Mouse (Mus musculus) embryonic facial prominence, embryonic 14.5 days (tissue): ENCODE measurements around the gene Glis3. TPM values are rescaled to one million over a fixed set of nuclear protein-coding genes. Genes with fewer than 3 reads are reported as not detected.

Source experiments
- ATAC-seq: fragments of 200-750 bp; cut with Nextera tagmentation; 2 replicates; pipeline ENCODE4 v1.8.0; 2017; ENCODE audit warnings: low read depth, moderate number of reproducible peaks, moderate TSS enrichment
- DNase-seq: peaks from one replicate; pipeline ENCODE4 v3.0.0-alpha.2; 2015; ENCODE audit warnings: low spot score
- H3K27ac ChIP-seq: fragments of 300-500 bp; sonication (generic); replicated peaks from 2 replicates; pipeline ENCODE4 v1.5.1; 2014; ENCODE audit warnings: low read depth, mild to moderate bottlenecking, low read length, moderate library complexity
- H3K27me3 ChIP-seq: fragments of 300-500 bp; sonication (generic); replicated peaks from 2 replicates; pipeline ENCODE4 v1.6.1; 2014; ENCODE audit warnings: low read length; ENCODE audit not compliant: control insufficient read depth, insufficient read depth
- H3K36me3 ChIP-seq: fragments of 300-500 bp; sonication (generic); 2 replicates; pipeline ENCODE4 v1.6.1; 2014; ENCODE audit warnings: low read length, mixed read lengths; ENCODE audit not compliant: control insufficient read depth, insufficient read depth
- H3K4me1 ChIP-seq: fragments of 300-500 bp; sonication (generic); 2 replicates; pipeline ENCODE4 v1.6.1; 2014; ENCODE audit warnings: antibody characterized with exemption, low read length; ENCODE audit not compliant: control insufficient read depth, insufficient read depth
- H3K4me2 ChIP-seq: fragments of 300-500 bp; sonication (generic); 2 replicates; pipeline ENCODE4 v1.6.1; 2014; ENCODE audit warnings: low read depth, mild to moderate bottlenecking, low read length, moderate library complexity, mixed read lengths
- H3K4me3 ChIP-seq: fragments of 300-500 bp; sonication (generic); 2 replicates; pipeline ENCODE4 v1.5.1; 2014; ENCODE audit warnings: low read depth, mild to moderate bottlenecking, low read length
- H3K9ac ChIP-seq: fragments of 300-500 bp; sonication (generic); 2 replicates; pipeline ENCODE4 v1.6.1; 2014; ENCODE audit warnings: low read depth, mild to moderate bottlenecking, low read length, moderate library complexity, mixed read lengths
- H3K9me3 ChIP-seq: fragments of 300-500 bp; sonication (generic); 2 replicates; pipeline ENCODE4 v1.6.1; 2016; ENCODE audit warnings: low read length; ENCODE audit not compliant: control insufficient read depth
- WGBS: fragments of 180-500 bp; shearing (Covaris S2); extraction: QIAGEN DNeasy Blood & Tissue Kit; methylation state at CpG from one replicate; pipeline ENCODE4 v1.1.7; 2014; 5-methylcytosine and 5-hydroxymethylcytosine counted together
- polyA plus RNA-seq: library from polyadenylated mRNA; unstranded; fragments of >200 nt; fragmentation: Nextera tagmentation; extraction: Ambion mirVana; gene quantifications from 2 replicates; pipeline ENCODE4 v1.2.1, GENCODE M21; 2014

Glis3 gene
- polyA plus RNA-seq, 1 experiment from 2014 or later, result 6.0 TPM

DNA sequence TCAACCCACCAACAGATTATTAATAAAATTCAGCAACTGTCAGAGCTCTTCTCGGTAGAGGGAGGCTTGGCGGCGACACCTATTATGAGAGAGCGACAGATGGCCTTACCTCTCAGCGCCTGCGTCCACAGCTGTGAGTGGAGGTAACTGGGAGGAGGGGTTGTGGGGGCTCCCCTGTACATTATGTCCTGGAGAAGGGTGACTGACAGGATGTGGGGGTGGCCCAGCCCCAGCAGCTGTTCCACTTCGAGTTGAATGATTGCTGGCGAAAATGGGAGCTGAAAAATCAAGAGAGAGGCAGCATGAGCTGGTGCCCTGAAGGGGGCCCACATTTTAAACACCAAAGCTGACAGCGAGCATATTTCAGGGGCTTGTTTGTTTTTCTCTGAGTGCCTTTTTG is 381.2 kb downstream of the Glis3 start:
- no peaks in the 10 kb centered on the region for H3K4me1 ChIP-seq
- H3K9me3 ChIP-seq, result no peaks in the 10 kb centered on the region
- H3K4me2 ChIP-seq, result no peak overlapping the region
- H3K9ac ChIP-seq, result no peak overlapping the region
- H3K36me3 ChIP-seq, result no peaks in the 10 kb centered on the region
- DNase-seq (peak; percentile 29), ATAC-seq (peak; percentile 55; the same call in 1 of the 2 replicates)
- WGBS, result 56% methylated on average over 9 of the region's 9 CpGs
- H3K27me3 ChIP-seq, result no peaks in the 10 kb centered on the region
- no peak overlapping the region for H3K4me3 ChIP-seq
- no peak overlapping the region for H3K27ac ChIP-seq

DNA sequence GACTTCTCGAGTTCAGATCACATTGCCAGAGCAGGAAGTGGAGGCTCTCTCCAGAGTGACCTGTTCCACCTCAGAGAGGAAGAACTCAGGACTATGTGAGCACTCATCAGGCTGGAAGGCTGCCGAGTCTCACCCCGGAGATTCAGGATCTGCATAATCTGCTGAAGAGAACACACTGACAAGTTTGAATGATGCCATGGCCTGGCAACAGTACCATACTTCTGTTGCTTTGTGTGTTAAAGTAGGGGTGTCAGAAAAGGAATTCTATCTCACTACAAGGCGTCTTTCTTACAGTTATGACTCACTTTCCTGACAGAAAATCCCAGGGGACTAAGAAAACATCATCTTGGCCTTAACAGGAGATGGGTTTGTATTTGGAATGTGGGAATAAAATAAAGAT is 388.3 kb downstream of the Glis3 start:
- no peaks in the 10 kb centered on the region for H3K36me3 ChIP-seq

DNA sequence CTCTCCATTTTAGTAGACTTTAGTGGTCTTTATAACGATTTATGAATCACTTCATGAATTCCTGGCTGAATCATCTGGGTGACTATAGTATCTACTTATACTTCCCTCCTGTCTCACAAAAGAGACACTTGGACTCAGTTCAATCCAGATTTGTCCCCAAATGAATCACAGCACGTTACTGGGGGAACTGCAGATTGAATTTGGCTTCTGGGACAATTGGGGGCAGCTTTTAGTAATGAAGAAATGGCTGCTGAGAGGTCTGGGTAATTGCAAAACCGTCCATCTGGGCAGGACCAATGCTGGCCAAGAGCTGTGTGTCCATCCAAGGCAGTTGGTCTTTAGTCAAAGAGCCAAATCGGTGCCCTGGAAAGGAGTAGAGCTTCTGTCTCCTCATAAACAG is 390.4 kb downstream of the Glis3 start:
- 85% methylated on average over 4 of the region's 4 CpGs for WGBS
- Histone ChIP-seq H3K4me2 (no peak overlapping the region), H3K9ac (no peak overlapping the region), H3K4me3 (no peak overlapping the region), H3K9me3 (no peaks in the 10 kb centered on the region), H3K36me3 (no peaks in the 10 kb centered on the region), H3K27ac (no peak overlapping the region), H3K27me3 (no peaks in the 10 kb centered on the region), H3K4me1 (0 out of 2 replicates have a peak, but pooled peaks cover 4% of the 10 kb centered on the region)
- ATAC-seq, result no peak
- no peak for DNase-seq

More for the DNA sequence above, 388.3 kb downstream of the Glis3 start:
- no peak overlapping the region for H3K4me2 ChIP-seq
- no peaks in the 10 kb centered on the region for H3K9me3 ChIP-seq
- no peaks in the 10 kb centered on the region for H3K4me1 ChIP-seq
- H3K27ac ChIP-seq, result no peak overlapping the region
- H3K9ac ChIP-seq, result no peak overlapping the region
- 69% methylated on average over 4 of the region's 4 CpGs for WGBS
- no peaks in the 10 kb centered on the region for H3K27me3 ChIP-seq
- no peak for DNase-seq
- no peak overlapping the region for H3K4me3 ChIP-seq
- ATAC-seq, result no peak

DNA sequence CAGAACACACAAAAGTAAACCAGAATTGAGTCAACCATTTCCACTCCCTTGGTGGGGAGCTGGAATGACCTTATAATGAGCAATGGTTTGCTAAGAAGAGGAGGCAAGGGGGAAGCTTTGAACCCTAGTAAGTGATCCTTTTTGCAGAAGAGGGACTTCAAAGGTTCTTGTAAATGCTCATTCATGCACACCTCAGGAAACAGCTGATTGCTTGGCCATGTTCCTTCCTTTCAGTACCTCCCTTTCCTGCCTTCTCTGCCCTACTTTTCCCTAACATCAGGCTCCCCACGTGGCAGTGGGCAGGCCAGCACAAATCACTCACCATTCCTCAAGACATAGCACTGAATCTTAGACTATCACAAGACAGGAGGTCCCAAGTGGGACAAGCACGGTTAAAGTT is 392.4 kb downstream of the Glis3 start:
- WGBS, result 54% methylated on average over 2 of the region's 2 CpGs
- ATAC-seq (no peak), DNase-seq (no peak)
- H3K4me3 ChIP-seq, result no peak overlapping the region
- no peak overlapping the region for H3K27ac ChIP-seq
- H3K36me3 ChIP-seq, result no peaks in the 10 kb centered on the region
- 0 out of 2 replicates have a peak, but pooled peaks cover 4% of the 10 kb centered on the region for H3K4me1 ChIP-seq
- H3K9ac ChIP-seq, result no peak overlapping the region
- no peak overlapping the region for H3K4me2 ChIP-seq
- no peaks in the 10 kb centered on the region for H3K27me3 ChIP-seq
- no peaks in the 10 kb centered on the region for H3K9me3 ChIP-seq

GRCm38 (mm10) chr19:28284098-28284569 is 395.7 kb downstream of the Glis3 start:
- Histone ChIP-seq H3K4me3 (no peak overlapping the region), H3K4me2 (no peak overlapping the region), H3K27me3 (no peaks in the 10 kb centered on the region), H3K4me1 (0 out of 2 replicates have a peak, but pooled peaks cover 4% of the 10 kb centered on the region), H3K9ac (no peak overlapping the region), H3K9me3 (no peaks in the 10 kb centered on the region), H3K36me3 (no peaks in the 10 kb centered on the region), H3K27ac (no peak overlapping the region)
- 63% methylated on average over 7 of the region's 7 CpGs for WGBS
- peak; percentile 54 for DNase-seq
- ATAC-seq, result no peak

GRCm38 (mm10) chr19:28283241-28284097 is 396.4 kb downstream of the Glis3 start:
- H3K9ac ChIP-seq, result no peak overlapping the region
- H3K27ac ChIP-seq, result peak overlapping the region; percentile 35; the same call in 1 of the 2 replicates
- H3K4me2 ChIP-seq, result no peak overlapping the region
- ATAC-seq, result no peak
- H3K36me3 ChIP-seq, result no peaks in the 10 kb centered on the region
- H3K4me3 ChIP-seq, result no peak overlapping the region
- WGBS, result 75% methylated on average over 7 of the region's 7 CpGs
- H3K27me3 ChIP-seq, result no peaks in the 10 kb centered on the region
- H3K9me3 ChIP-seq, result no peaks in the 10 kb centered on the region
- DNase-seq, result peak; percentile 55
- H3K4me1 ChIP-seq, result 0 out of 2 replicates have a peak, but pooled peaks cover 4% of the 10 kb centered on the region

- ATAC-seq, result no peak
- Histone ChIP-seq H3K9ac (no peak overlapping the region), H3K27ac (no peak overlapping the region), H3K4me1 (0 out of 2 replicates have a peak, but pooled peaks cover 4% of the 10 kb centered on the region), H3K36me3 (no peaks in the 10 kb centered on the region), H3K4me2 (no peak overlapping the region), H3K9me3 (no peaks in the 10 kb centered on the region), H3K27me3 (no peaks in the 10 kb centered on the region), H3K4me3 (no peak overlapping the region)
- WGBS, result 70% methylated on average over 4 of the region's 4 CpGs
- DNase-seq, result no peak
Observed at GRCm38 (mm10) chr19:28281405-28281804, 398.5 kb downstream of the Glis3 start.

GRCm38 (mm10) chr19:28277104-28277503 is 402.8 kb downstream of the Glis3 start:
- ATAC-seq (no peak), DNase-seq (no peak)
- H3K9me3 ChIP-seq, result no peaks in the 10 kb centered on the region
- H3K4me2 ChIP-seq, result no peak overlapping the region
- H3K9ac ChIP-seq, result no peak overlapping the region
- no peak overlapping the region for H3K4me3 ChIP-seq
- H3K36me3 ChIP-seq, result no peaks in the 10 kb centered on the region
- no peak overlapping the region for H3K27ac ChIP-seq
- 86% methylated on average over 2 of the region's 2 CpGs for WGBS
- H3K27me3 ChIP-seq, result no peaks in the 10 kb centered on the region
- no peaks in the 10 kb centered on the region for H3K4me1 ChIP-seq
